Mouse (Mus musculus) cerebellum, adult 2 months (tissue): ENCODE data around the gene Coq8b.

Experiments
- CTCF ChIP-seq: fragments of 200-500 bp; IDR thresholded peaks from 2 replicates; pipeline ENCODE4 v1.5.1; 2011; ENCODE audit warnings: low read depth, mild to moderate bottlenecking, control low read depth, low read length, moderate library complexity, borderline replicate concordance; ENCODE audit not compliant: insufficient read depth
- POLR2A ChIP-seq: fragments of 200-500 bp; IDR thresholded peaks from 2 replicates; pipeline ENCODE4 v1.6.1; 2011; ENCODE audit warnings: low read length, control low read depth, borderline replicate concordance; ENCODE audit not compliant: insufficient read depth

DNA sequence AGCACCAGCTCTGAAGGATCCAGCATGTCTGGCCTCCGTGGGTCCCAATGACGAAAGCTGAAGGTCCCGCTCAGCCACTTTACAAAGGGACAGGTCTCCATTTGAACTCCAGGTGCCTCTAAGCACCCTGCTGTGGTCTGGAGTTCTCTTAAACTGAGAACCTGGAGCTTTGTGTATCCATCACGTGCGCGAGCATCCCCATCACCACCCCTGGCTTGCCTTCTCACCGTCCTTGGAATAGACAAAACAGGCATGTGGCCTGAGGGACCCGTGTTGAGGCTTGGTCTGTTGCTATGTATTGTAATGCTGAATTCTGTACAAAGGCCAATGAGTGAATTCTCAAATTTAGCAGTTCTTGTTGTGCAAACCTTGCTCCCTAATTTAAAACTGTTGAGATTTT, 34.0 kb upstream of the Coq8b start:
- TF ChIP-seq POLR2A: no peak
- no peak for TF ChIP-seq CTCF
